Mouse (Mus musculus): ENCODE measurements around the gene Mettl13. TPM values are rescaled to one million over a fixed set of nuclear protein-coding genes. Genes with fewer than 3 reads are reported as not detected.
A peak's percentile ranks its signal among the peaks of the same experiment; 100 is the strongest.

Mettl13 gene
- polyA plus RNA-seq, 1 experiment from 2014 or later: 7.2 TPM

GRCm38 (mm10) chr1:162515116-162515515 is 33.2 kb downstream of the Mettl13 start:
- no peaks in the 10 kb centered on the region for H3K36me3 ChIP-seq (replicated peaks; ENCODE audit: insufficient read depth, low read length)
- TF ChIP-seq CTCF (IDR thresholded peaks at IDR 0.05; ENCODE audit: low read depth) (no peak), EP300 (IDR thresholded peaks at IDR 0.05; ENCODE audit: low read depth) (no peak)

GRCm38 (mm10) chr1:162510013-162510356 is 38.4 kb downstream of the Mettl13 start:
- Histone ChIP-seq H3K4me3 (ENCODE audit: low read depth, low read length) (no peak overlapping the region), H3K27ac (ENCODE audit: low read depth) (no peak overlapping the region), H3K4me1 (ENCODE audit: insufficient read depth) (no peaks in the 10 kb centered on the region), H3K36me3 (replicated peaks; ENCODE audit: insufficient read depth, low read length) (no peaks in the 10 kb centered on the region), H3K27me3 (ENCODE audit: insufficient read depth, low read length) (0 out of 2 replicates have a peak, but pooled peaks cover 3% of the 10 kb centered on the region), H3K9ac (replicated peaks) (no peak overlapping the region), H3K4me2 (ENCODE audit: low read depth, low read length) (no peak overlapping the region), H3K9me3 (ENCODE audit: low read length) (no peaks in the 10 kb centered on the region)
- no peak for ATAC-seq
- WGBS (ENCODE audit: insufficient replicate concordance): 49% methylated on average over 2 of the region's 2 CpGs
- no peak for TF ChIP-seq EP300 (IDR thresholded peaks at IDR 0.05; ENCODE audit: low read depth)
- no peak for TF ChIP-seq CTCF (IDR thresholded peaks at IDR 0.05; ENCODE audit: low read depth)
- DNase-seq: no peak

More at GRCm38 (mm10) chr1:162515116-162515515, 33.2 kb downstream of the Mettl13 start:
- WGBS (ENCODE audit: insufficient replicate concordance): 50% methylated on average over 1 of the region's 1 CpGs
- DNase-seq (no peak), ATAC-seq (no peak)
- Histone ChIP-seq H3K4me2 (ENCODE audit: low read depth, low read length) (no peak overlapping the region), H3K4me3 (ENCODE audit: low read depth, low read length) (no peak overlapping the region), H3K27ac (ENCODE audit: low read depth) (no peak overlapping the region), H3K9me3 (ENCODE audit: low read length) (no peaks in the 10 kb centered on the region), H3K4me1 (ENCODE audit: insufficient read depth) (no peaks in the 10 kb centered on the region), H3K27me3 (ENCODE audit: insufficient read depth, low read length) (no peaks in the 10 kb centered on the region), H3K9ac (replicated peaks) (no peak overlapping the region)

GRCm38 (mm10) chr1:162509329-162510012 is 38.9 kb downstream of the Mettl13 start:
- no peak overlapping the region for H3K4me3 ChIP-seq (ENCODE audit: low read depth, low read length)
- H3K4me2 ChIP-seq (ENCODE audit: low read depth, low read length): no peak overlapping the region
- H3K36me3 ChIP-seq (replicated peaks; ENCODE audit: insufficient read depth, low read length): no peaks in the 10 kb centered on the region
- 0 out of 2 replicates have a peak, but pooled peaks cover 3% of the 10 kb centered on the region for H3K27me3 ChIP-seq (ENCODE audit: insufficient read depth, low read length)
- DNase-seq: no peak
- no peaks in the 10 kb centered on the region for H3K9me3 ChIP-seq (ENCODE audit: low read length)
- ATAC-seq: peak; percentile 63
- 23% methylated on average over 12 of the region's 12 CpGs for WGBS (ENCODE audit: insufficient replicate concordance)
- H3K4me1 ChIP-seq (ENCODE audit: insufficient read depth): no peaks in the 10 kb centered on the region
- H3K27ac ChIP-seq (ENCODE audit: low read depth): no peak overlapping the region
- H3K9ac ChIP-seq (replicated peaks): no peak overlapping the region
- TF ChIP-seq EP300 (IDR thresholded peaks at IDR 0.05; ENCODE audit: low read depth): no peak
- TF ChIP-seq CTCF (IDR thresholded peaks at IDR 0.05; ENCODE audit: low read depth): no peak

- no peak overlapping the region for H3K9ac ChIP-seq (replicated peaks)
- DNase-seq (no peak), ATAC-seq (no peak)
- H3K4me3 ChIP-seq (ENCODE audit: low read depth, low read length): no peak overlapping the region
- H3K27me3 ChIP-seq (ENCODE audit: insufficient read depth, low read length): 0 out of 2 replicates have a peak, but pooled peaks cover 3% of the 10 kb centered on the region
- no peaks in the 10 kb centered on the region for H3K4me1 ChIP-seq (ENCODE audit: insufficient read depth)
- TF ChIP-seq EP300 (IDR thresholded peaks at IDR 0.05; ENCODE audit: low read depth): no peak
- no peak for TF ChIP-seq CTCF (IDR thresholded peaks at IDR 0.05; ENCODE audit: low read depth)
- no peak overlapping the region for H3K27ac ChIP-seq (ENCODE audit: low read depth)
- no peaks in the 10 kb centered on the region for H3K9me3 ChIP-seq (ENCODE audit: low read length)
- 65% methylated on average over 4 of the region's 4 CpGs for WGBS (ENCODE audit: insufficient replicate concordance)
- no peak overlapping the region for H3K4me2 ChIP-seq (ENCODE audit: low read depth, low read length)
- no peaks in the 10 kb centered on the region for H3K36me3 ChIP-seq (replicated peaks; ENCODE audit: insufficient read depth, low read length)
Measured at GRCm38 (mm10) chr1:162508211-162509005, 39.9 kb downstream of the Mettl13 start.

- WGBS (ENCODE audit: insufficient replicate concordance): 69% methylated on average over 4 of the region's 4 CpGs
- no peaks in the 10 kb centered on the region for H3K9me3 ChIP-seq (ENCODE audit: low read length)
- no peaks in the 10 kb centered on the region for H3K36me3 ChIP-seq (replicated peaks; ENCODE audit: insufficient read depth, low read length)
- H3K4me3 ChIP-seq (ENCODE audit: low read depth, low read length): no peak overlapping the region
- TF ChIP-seq CTCF (IDR thresholded peaks at IDR 0.05; ENCODE audit: low read depth) (no peak), EP300 (IDR thresholded peaks at IDR 0.05; ENCODE audit: low read depth) (no peak)
- no peak overlapping the region for H3K4me2 ChIP-seq (ENCODE audit: low read depth, low read length)
- no peak overlapping the region for H3K9ac ChIP-seq (replicated peaks)
- no peaks in the 10 kb centered on the region for H3K4me1 ChIP-seq (ENCODE audit: insufficient read depth)
- 0 out of 2 replicates have a peak, but pooled peaks cover 3% of the 10 kb centered on the region for H3K27me3 ChIP-seq (ENCODE audit: insufficient read depth, low read length)
- no peak for DNase-seq
- H3K27ac ChIP-seq (ENCODE audit: low read depth): no peak overlapping the region
- no peak for ATAC-seq
Measured at GRCm38 (mm10) chr1:162506516-162506915, 41.8 kb downstream of the Mettl13 start.

- no peaks in the 10 kb centered on the region for H3K36me3 ChIP-seq (replicated peaks; ENCODE audit: insufficient read depth, low read length)
- H3K27ac ChIP-seq (ENCODE audit: low read depth): no peak overlapping the region
- WGBS (ENCODE audit: insufficient replicate concordance): 44% methylated on average over 6 of the region's 6 CpGs
Measured at GRCm38 (mm10) chr1:162505649-162506048, 42.7 kb downstream of the Mettl13 start.

More at GRCm38 (mm10) chr1:162505649-162506048, 42.7 kb downstream of the Mettl13 start:
- 0 out of 2 replicates have a peak, but pooled peaks cover 3% of the 10 kb centered on the region for H3K27me3 ChIP-seq (ENCODE audit: insufficient read depth, low read length)
- H3K9ac ChIP-seq (replicated peaks): no peak overlapping the region
- ATAC-seq (no peak), DNase-seq (no peak)
- H3K9me3 ChIP-seq (ENCODE audit: low read length): no peaks in the 10 kb centered on the region
- H3K4me2 ChIP-seq (ENCODE audit: low read depth, low read length): no peak overlapping the region
- TF ChIP-seq EP300 (IDR thresholded peaks at IDR 0.05; ENCODE audit: low read depth) (no peak), CTCF (IDR thresholded peaks at IDR 0.05; ENCODE audit: low read depth) (no peak)
- no peaks in the 10 kb centered on the region for H3K4me1 ChIP-seq (ENCODE audit: insufficient read depth)
- no peak overlapping the region for H3K4me3 ChIP-seq (ENCODE audit: low read depth, low read length)

Other genes starting within 250 kb of the Mettl13 start
- gene Dnm3, start 70.5 kb downstream of the Mettl13 start, polyA plus RNA-seq (2015; fragmentation: Nextera tagmentation; extraction: Ambion mirVana): 0.12 and 0.14 TPM in 2 replicates
- 14.9 and 15.7 TPM in 2 replicates for gene Vamp4, start 22.0 kb upstream of the Mettl13 start, polyA plus RNA-seq (2015; fragmentation: Nextera tagmentation; extraction: Ambion mirVana)
- not detected in 2 replicates for gene Myoc, start 90.6 kb upstream of the Mettl13 start, polyA plus RNA-seq (2015; fragmentation: Nextera tagmentation; extraction: Ambion mirVana)
- gene Myocos, start 109.7 kb upstream of the Mettl13 start, polyA plus RNA-seq (2015; fragmentation: Nextera tagmentation; extraction: Ambion mirVana): not detected in 2 replicates
- gene Prrc2c, start 192.0 kb upstream of the Mettl13 start, polyA plus RNA-seq (2015; fragmentation: Nextera tagmentation; extraction: Ambion mirVana): 29.1 and 37.3 TPM in 2 replicates